Mouse (Mus musculus) cerebellum, postnatal 4 days (tissue): ENCODE data around the gene Kif2a.

Experiments used
- DNase-seq, 2 experiments: peaks; one replicate each; pipeline ENCODE4 v3.0.0; 2022; ENCODE audit warnings: low spot score in 2 of 2, mixed read lengths in 1 of 2

Kif2a gene

GRCm38 (mm10) chr13:107021461-107022265 is at the start of gene Kif2a:
Gene Kif2a, minus strand, starts transcription at chr13:107022126.
- peak; percentile 41 to 57 for DNase-seq

DNA sequence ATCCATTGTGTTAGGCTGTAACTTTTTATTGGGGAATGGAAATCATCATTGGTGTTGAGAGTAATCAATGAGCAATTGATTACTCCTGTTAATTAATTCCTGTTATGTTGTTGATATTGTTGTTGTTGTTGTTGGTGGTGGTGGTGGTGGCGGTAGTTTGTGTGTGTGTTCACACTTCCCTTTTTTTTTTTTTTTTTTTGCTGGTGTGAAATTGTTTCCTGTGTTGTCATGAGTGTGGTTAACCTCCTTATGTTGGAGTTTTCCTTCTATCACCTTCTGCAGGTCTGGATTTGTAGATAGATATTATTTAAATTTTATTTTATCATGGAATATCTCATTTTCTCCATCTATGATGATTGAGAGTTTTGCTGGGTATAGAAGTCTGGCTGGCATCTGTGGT is 47.1 kb upstream of the Kif2a start:
- DNase-seq, result no peak

DNA sequence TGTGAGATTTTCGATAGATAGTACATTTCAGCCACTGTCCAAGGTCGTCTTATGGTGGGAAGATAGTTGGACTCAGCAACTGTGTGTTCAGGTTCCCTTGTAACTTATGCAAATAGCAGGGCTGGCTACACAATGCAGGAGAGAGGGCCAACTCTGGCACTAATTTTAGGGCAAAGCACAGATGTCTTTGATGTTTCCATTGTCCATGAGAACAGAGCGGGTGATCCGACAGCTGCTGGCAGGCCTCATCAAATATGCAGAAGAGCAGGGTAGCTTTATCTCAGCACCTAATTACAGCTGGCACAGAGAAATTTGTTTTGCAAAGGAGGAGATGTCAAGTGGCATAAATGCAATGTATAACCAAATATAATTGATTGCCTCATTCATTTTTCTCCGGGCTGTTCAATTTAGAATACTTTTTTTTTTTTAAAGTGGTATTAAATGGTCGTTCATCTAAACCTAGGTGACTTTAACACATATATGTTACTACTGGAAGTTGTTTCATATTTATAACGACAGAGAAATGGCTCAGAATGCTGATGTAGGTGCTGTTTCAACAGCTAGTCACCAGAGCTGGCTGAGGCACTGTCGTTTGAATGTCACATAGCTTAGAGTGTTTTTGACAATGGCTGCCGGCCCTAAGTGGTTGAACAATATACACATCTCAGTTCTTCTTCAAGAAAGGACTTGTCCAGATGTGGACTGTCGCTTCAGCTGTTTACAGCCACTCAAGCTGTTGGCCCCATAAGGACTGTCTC is 43.4 kb upstream of the Kif2a start:
- no peak for DNase-seq

- DNase-seq, result no peak
These were observed 42.3 kb upstream of the Kif2a start for GRCm38 (mm10) chr13:107064263-107064662.

DNA sequence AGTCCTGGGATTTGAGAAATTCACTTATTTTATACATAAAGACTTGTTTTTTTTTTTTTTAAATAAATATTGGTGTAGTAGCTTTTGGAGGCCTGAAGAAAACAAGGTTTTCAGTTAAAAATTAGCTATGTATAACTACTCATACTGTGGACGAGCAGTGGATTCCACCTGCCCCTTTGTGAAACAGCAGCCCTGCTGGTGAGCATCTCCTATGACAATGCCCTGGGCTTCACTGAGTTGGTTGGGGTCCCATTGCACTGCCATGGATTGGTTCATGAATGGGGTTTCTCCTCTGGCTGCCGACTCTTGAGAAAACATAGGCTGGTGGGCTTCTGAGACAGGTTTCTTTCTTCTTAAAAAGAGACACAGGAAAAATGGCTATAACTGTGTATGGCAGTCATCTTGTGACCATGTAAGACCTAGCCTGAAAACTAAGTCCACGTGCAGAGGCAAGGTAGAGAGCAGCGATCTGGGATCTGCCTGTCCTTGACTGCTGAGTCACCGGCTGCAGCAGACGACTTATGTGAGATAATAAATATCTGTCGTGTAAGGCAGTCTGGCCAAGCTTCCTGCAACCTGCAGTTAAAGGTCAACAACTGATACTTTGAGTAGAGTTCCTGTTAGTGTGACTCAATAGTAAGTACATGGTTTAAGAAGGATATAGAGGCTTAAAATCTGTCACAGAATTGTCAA is 41.3 kb upstream of the Kif2a start:
- DNase-seq, result no peak

DNA sequence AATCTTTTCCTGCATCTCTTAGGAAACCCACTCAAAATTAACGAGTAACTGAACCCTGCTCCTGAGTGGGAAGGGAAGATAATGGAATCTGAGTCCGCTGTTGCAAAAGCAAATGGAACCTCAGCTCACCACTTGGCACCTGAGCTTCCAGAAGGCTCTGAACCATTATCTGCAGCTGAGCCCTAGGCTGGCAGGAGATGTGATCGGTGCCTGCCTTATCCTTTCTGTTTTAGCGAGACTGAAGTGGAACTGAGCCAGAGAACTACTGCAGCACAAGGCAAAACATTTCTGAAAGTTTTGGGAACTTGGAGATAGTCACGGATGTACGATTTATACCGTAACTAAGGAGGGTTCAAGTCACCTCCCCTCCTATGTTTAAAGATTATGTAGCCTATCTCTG is 38.2 kb upstream of the Kif2a start:
- DNase-seq, result no peak

DNA sequence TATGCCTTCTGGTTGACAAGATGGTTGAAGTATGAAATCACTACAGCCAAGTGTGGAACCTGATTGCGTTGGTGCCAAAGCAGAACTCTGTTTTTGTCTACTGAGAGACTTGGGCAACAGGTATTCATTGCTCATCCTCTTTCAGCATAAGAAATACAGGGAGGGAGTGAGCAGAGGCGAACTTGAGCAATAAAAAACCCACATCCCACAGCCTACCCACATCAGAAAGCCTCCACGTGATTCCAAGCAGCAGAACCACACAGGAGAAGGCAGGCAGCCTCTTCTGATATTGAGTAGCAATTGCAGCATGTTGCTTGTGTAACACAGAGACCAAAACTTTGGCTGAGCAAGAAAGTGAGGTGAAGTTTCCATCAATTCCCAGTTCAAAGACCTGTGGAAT is 37.5 kb upstream of the Kif2a start:
- no peak for DNase-seq

DNA sequence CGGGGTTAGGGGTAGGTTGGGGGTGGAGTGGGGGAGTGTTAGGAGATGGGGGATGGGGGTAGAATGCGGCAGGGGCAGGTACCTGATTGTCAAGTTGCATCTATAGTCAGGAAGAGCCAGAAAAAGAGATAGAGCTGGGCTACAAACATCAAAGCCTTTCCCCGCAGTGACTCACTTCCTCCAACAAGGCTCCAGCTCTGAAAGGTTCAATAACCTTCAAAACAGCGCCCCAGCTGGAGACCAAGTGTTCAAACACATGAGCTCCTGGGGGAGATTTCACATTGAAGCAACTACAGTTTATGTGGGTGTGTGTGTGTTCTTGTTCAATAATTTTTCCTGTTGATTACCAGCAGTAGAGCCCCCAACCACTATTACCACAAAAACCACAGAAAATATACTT is 34.4 kb upstream of the Kif2a start:
- DNase-seq, result no peak

DNA sequence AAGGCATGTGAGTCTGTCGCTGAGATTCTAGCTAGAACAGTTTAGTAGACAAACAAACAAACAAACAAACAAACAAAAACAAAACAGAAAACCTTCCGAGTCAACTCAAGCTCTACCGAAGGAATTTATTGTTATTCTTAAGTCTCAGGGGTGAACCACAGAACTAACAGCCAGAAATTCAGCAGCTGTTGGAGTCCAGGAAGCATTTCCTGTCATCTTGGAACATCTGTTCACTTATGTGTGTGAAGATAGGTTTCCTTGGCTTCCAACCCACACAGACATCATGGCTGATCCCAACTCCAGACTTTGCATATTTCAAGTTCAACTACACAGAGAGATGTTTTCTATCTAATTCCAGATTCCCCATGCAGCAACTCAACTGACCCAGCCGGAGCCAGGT is 32.6 kb upstream of the Kif2a start:
- DNase-seq, result no peak

DNA sequence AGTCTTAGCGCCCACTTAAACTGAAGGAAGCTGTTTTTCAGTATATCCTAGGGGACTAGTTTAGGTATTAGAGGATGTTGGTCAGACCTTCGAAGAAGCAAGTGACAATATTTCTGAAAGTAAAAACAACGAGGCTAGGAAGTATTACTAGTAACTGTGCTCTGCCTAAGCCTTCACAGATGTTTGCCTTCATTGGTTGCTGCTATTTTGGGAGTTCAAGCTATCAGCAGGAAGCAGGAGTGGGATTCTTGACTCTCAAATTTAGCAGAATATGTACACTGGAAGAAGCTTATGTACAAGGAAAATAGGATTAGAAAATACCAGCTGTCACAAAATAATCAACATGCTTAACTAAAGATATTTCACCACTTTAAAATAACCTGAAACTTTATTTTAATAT is 29.4 kb upstream of the Kif2a start:
- DNase-seq, result no peak

GRCm38 (mm10) chr13:107044229-107044628 is 22.3 kb upstream of the Kif2a start:
- DNase-seq, result no peak

DNA sequence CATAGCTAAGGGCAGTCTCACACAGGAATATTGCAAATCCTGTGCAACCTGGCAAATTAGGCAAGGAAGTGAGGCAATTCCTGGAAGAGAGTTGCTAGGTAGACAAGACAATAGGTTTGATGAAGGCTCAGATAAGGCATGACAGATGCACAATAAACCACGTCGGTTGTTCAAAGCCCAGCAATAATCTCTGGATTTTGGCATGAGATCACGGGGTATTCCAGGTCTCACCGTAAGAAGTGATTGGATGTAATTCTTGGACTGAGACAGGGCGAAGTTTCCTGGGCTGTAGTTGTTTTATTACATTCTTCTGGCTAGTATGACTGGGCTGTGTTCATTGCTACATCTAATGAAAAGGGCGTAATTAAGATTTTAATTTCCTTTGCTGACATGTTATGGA is 20.6 kb upstream of the Kif2a start:
- DNase-seq, result no peak

DNA sequence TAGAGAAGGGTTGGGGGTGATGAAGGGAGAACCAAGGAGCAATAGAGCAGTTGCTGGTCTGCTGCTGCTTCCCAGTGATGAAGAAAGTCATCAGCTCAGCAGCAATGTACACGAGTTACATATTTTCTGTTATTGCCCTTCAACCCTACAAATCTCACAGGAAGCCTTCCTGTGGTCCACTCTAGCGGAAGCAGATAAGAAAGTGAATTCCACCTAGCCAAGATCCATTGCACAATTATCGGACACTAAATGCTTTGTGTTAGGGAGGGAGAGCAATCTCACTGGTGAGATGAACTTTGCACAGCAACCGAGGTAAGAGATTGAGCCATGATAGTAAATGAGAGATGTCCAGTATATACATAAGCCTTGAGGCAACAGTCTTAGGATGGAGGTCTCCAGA is 17.6 kb upstream of the Kif2a start:
- no peak for DNase-seq

- no peak for DNase-seq
These were observed 16.4 kb upstream of the Kif2a start for GRCm38 (mm10) chr13:107038346-107038745.

GRCm38 (mm10) chr13:107035511-107036113 is 13.7 kb upstream of the Kif2a start:
- no peak for DNase-seq

- no peak for DNase-seq
These were observed 13.2 kb upstream of the Kif2a start for GRCm38 (mm10) chr13:107035078-107035477.

DNA sequence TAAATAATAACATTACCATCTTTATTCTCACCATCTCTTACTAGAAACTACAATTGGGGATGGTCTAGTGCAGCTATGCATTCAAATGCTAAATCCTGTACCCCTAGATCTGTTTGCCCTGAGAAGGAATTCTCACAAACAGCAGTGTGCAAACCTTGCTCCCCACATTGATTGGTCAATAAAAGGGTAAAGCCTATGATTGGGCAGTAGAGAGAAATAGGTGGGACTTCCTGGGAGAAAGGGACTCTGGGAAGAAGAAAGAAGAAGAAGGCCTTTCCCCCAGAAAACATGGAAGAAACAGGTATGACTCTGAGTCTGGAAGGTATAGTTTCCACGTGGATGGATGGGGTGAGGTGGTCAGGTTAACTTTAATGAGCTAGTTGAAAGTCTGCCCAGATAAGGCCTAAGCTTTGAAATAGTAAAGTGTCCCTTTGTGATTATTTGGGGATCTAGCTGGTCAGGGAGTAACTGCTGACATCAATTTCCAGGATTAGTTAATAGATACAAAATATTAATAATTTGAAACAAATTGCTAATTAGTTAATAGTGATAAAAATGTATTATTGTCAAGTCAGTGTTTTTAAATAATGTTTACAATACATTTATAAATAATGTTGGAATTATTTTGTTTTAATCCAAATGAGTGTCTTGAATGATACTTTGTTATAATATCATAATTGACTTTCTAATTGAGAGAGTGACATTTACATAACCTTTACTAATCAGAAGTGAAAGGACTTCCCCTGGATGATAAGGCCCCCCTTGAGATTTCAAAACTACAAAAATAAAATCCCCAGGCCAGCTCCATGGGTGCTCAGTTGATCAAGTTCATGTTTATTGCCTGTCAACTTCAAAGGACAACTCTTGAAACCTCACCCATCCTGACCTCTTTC is 12.3 kb upstream of the Kif2a start:
- no peak for DNase-seq

- DNase-seq, result no peak
These were observed 9.3 kb upstream of the Kif2a start for GRCm38 (mm10) chr13:107031228-107031627.

GRCm38 (mm10) chr13:107027218-107027617 is 5.3 kb upstream of the Kif2a start:
- DNase-seq, result no peak

DNA sequence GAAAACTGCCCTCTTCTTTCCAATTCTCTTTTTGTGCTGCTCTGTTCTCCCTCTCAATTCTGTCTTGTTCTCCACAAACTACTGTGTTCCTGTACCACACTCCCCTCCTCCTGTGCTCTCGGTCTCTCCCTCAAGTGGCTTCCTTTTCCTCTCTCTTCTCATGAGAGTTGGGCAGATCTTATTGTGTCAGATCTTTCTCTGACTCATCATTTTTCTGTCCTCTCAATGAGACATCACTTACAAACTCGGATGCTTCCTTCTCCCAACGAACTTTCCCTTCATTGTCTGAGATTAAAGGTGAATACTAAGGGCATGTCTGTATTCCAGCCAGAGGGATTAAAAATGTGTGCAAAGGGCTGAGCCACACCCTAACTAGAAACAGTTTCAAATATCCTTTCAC is 3.7 kb upstream of the Kif2a start:
- DNase-seq, result no peak
